25 mouse cellular contexts compared by ENCODE assay signal in genomic region chr19:28616487-28616886, GRCm38 (mm10).
A peak's percentile ranks its signal among the peaks of the same experiment; 100 is the strongest.
DNase-seq lines count a peak whose midpoint lies in the region; ATAC-seq lines count a peak whose summit lies in the region.
"Had no signal": no experiment of that assay in that cellular context is flagged by ENCODE, and none has a peak within 500 bp of the region (broad histone marks: within the 10 kb centered on the region; RNA-seq: fewer than 3 reads in every experiment).

No protein-coding gene starts in this region.

- no peak for DNase-seq in embryonic facial prominence, embryonic 10.5 days (ENCODE audit: low spot score)
- no peak for DNase-seq in hindbrain, embryonic 10.5 days (ENCODE audit: low spot score)
- no peak for DNase-seq in hindbrain, embryonic 11.5 days (ENCODE audit: low spot score)
- DNase-seq in kidney, adult 9 months: peak; percentile 55
- DNase-seq in kidney, adult 11 months: no peak
- DNase-seq in thymus, postnatal 4 days: no peak
- DNase-seq: adrenal gland, adult 8-10 months; adrenal gland, postnatal 14 days; adrenal gland, postnatal 36 days; B cell, adult 2 months; cerebellum, adult 11-12 months; cerebellum, adult 2 months; cerebellum, adult 9-10 months; cerebellum, postnatal 10 days; cerebellum, postnatal 25 days; forebrain, postnatal 0 days had no signal

- no peak overlapping the region for H3K4me3 ChIP-seq in embryonic facial prominence, embryonic 13.5 days
- H3K4me3 ChIP-seq in embryonic facial prominence, embryonic 10.5 days: no peak overlapping the region
- H3K4me3 ChIP-seq in hindbrain, embryonic 10.5 days: no peak overlapping the region
- H3K4me3 ChIP-seq in hindbrain, embryonic 11.5 days (ENCODE audit: low read depth, low read length): no peak overlapping the region
- H3K4me3 ChIP-seq in embryonic facial prominence, embryonic 15.5 days (replicated peaks): no peak overlapping the region
- H3K4me3 ChIP-seq: forebrain, embryonic 12.5 days had no signal

- H3K4me1 ChIP-seq in embryonic facial prominence, embryonic 13.5 days: 0 out of 2 replicates have a peak, but pooled peaks cover 16% of the 10 kb centered on the region
- H3K4me1 ChIP-seq in embryonic facial prominence, embryonic 10.5 days: peaks cover 4% of the 10 kb centered on the region; the same call in 1 of the 2 replicates
- peaks cover 12% of the 10 kb centered on the region for H3K4me1 ChIP-seq in hindbrain, embryonic 10.5 days (replicated peaks)
- H3K4me1 ChIP-seq in hindbrain, embryonic 11.5 days (replicated peaks; ENCODE audit: control insufficient read depth, insufficient read depth, low read length): no peaks in the 10 kb centered on the region
- 0 out of 2 replicates have a peak, but pooled peaks cover 9% of the 10 kb centered on the region for H3K4me1 ChIP-seq in embryonic facial prominence, embryonic 15.5 days

- H3K27ac ChIP-seq in embryonic facial prominence, embryonic 13.5 days: peak overlapping the region; percentile 51; the same call in 1 of the 2 replicates
- H3K27ac ChIP-seq in embryonic facial prominence, embryonic 10.5 days (replicated peaks): no peak overlapping the region
- peak overlapping the region; percentile 17; the same call in 1 of the 2 replicates for H3K27ac ChIP-seq in hindbrain, embryonic 10.5 days
- no peak overlapping the region for H3K27ac ChIP-seq in hindbrain, embryonic 11.5 days (ENCODE audit: low read depth, low read length)
- H3K27ac ChIP-seq in embryonic facial prominence, embryonic 15.5 days (replicated peaks): peak overlapping the region; percentile 51; the same call in 1 of the 2 replicates
- H3K27ac ChIP-seq: forebrain, embryonic 12.5 days had no signal

- no peak overlapping the region for H3K9ac ChIP-seq in embryonic facial prominence, embryonic 13.5 days
- H3K9ac ChIP-seq in hindbrain, embryonic 11.5 days (ENCODE audit: low read depth, low read length): no peak overlapping the region
- no peak overlapping the region for H3K9ac ChIP-seq in embryonic facial prominence, embryonic 15.5 days
- H3K9ac ChIP-seq: forebrain, embryonic 12.5 days; forebrain, postnatal 0 days had no signal

- ATAC-seq in embryonic facial prominence, embryonic 13.5 days (ENCODE audit: insufficient number of reproducible peaks, insufficient read depth, low FRiP score, low TSS enrichment, low read depth): no peak
- no peak for ATAC-seq in hindbrain, embryonic 11.5 days (ENCODE audit: low FRiP score)
- ATAC-seq in embryonic facial prominence, embryonic 15.5 days (ENCODE audit: insufficient number of reproducible peaks, low FRiP score, low TSS enrichment, low read depth): no peak
- ATAC-seq: activated CD4-positive, CD25-positive, alpha-beta regulatory T cell, adult 4 months; CD4-positive, CD25-positive, alpha-beta regulatory T cell, adult 4 months; forebrain, embryonic 14.5 days; forebrain, postnatal 0 days; Patski had no signal

- WGBS in embryonic facial prominence, embryonic 13.5 days: 60% methylated on average over 1 of the region's 1 CpGs
- 74% methylated on average over 1 of the region's 1 CpGs for WGBS in embryonic facial prominence, embryonic 10.5 days
- 54% methylated on average over 1 of the region's 1 CpGs for WGBS in hindbrain, embryonic 10.5 days
- 59% methylated on average over 1 of the region's 1 CpGs for WGBS in hindbrain, embryonic 11.5 days
- 71% methylated on average over 1 of the region's 1 CpGs for WGBS in embryonic facial prominence, embryonic 15.5 days

- H3K36me3 ChIP-seq in embryonic facial prominence, embryonic 13.5 days: no peaks in the 10 kb centered on the region
- no peaks in the 10 kb centered on the region for H3K36me3 ChIP-seq in embryonic facial prominence, embryonic 10.5 days (replicated peaks)
- H3K36me3 ChIP-seq in hindbrain, embryonic 10.5 days: no peaks in the 10 kb centered on the region
- no peaks in the 10 kb centered on the region for H3K36me3 ChIP-seq in hindbrain, embryonic 11.5 days (ENCODE audit: control insufficient read depth, insufficient read depth, low read length)
- no peaks in the 10 kb centered on the region for H3K36me3 ChIP-seq in embryonic facial prominence, embryonic 15.5 days
- H3K36me3 ChIP-seq: forebrain, embryonic 12.5 days; G1E had no signal

- no peaks in the 10 kb centered on the region for H3K27me3 ChIP-seq in embryonic facial prominence, embryonic 13.5 days
- no peaks in the 10 kb centered on the region for H3K27me3 ChIP-seq in embryonic facial prominence, embryonic 10.5 days (replicated peaks; ENCODE audit: low read depth, poor library complexity, severe bottlenecking)
- peaks cover 4% of the 10 kb centered on the region; the same call in 1 of the 2 replicates for H3K27me3 ChIP-seq in hindbrain, embryonic 10.5 days (ENCODE audit: insufficient read depth, poor library complexity, severe bottlenecking)
- H3K27me3 ChIP-seq in hindbrain, embryonic 11.5 days (ENCODE audit: control insufficient read depth, insufficient read depth, low read length): no peaks in the 10 kb centered on the region
- no peaks in the 10 kb centered on the region for H3K27me3 ChIP-seq in embryonic facial prominence, embryonic 15.5 days
- H3K27me3 ChIP-seq: CH12.LX, Patski had no signal

- no peaks in the 10 kb centered on the region for H3K9me3 ChIP-seq in embryonic facial prominence, embryonic 13.5 days
- no peaks in the 10 kb centered on the region for H3K9me3 ChIP-seq in embryonic facial prominence, embryonic 10.5 days
- H3K9me3 ChIP-seq in hindbrain, embryonic 10.5 days: no peaks in the 10 kb centered on the region
- H3K9me3 ChIP-seq in hindbrain, embryonic 11.5 days (ENCODE audit: control insufficient read depth, low read length): no peaks in the 10 kb centered on the region
- H3K9me3 ChIP-seq in embryonic facial prominence, embryonic 15.5 days (replicated peaks): no peaks in the 10 kb centered on the region
- H3K9me3 ChIP-seq: forebrain, embryonic 12.5 days; G1E had no signal

- H3K4me2 ChIP-seq in embryonic facial prominence, embryonic 13.5 days: no peak overlapping the region
- H3K4me2 ChIP-seq in hindbrain, embryonic 11.5 days (replicated peaks; ENCODE audit: low read depth, low read length): no peak overlapping the region
- no peak overlapping the region for H3K4me2 ChIP-seq in embryonic facial prominence, embryonic 15.5 days (replicated peaks)
- H3K4me2 ChIP-seq: forebrain, embryonic 12.5 days had no signal

Comparison
In these comparisons a context has a peak if more than half of its experiments do, and no peak if none do; other contexts are left out.
1. H3K27ac ChIP-seq: peak in embryonic facial prominence, embryonic 13.5 days (single experiment), hindbrain, embryonic 10.5 days (single experiment) and embryonic facial prominence, embryonic 15.5 days (single experiment); none in embryonic facial prominence, embryonic 10.5 days (single experiment) and hindbrain, embryonic 11.5 days (single experiment).